Mouse (Mus musculus): ENCODE measurements around the gene Lhb.

GRCm38 (mm10) chr7:45407836-45408235 is 12.8 kb upstream of the Lhb start:
- TF ChIP-seq POLR2A (IDR thresholded peaks at IDR 0.05; ENCODE audit: borderline replicate concordance, control insufficient read depth, low read depth, low read length) (no peak), CTCF (IDR thresholded peaks at IDR 0.05; ENCODE audit: control insufficient read depth, insufficient read depth, low read length) (no peak)

Data from bone marrow, adult 2 months (tissue).